Mouse (Mus musculus) stomach, postnatal 0 days (tissue): Measurements from ENCODE around the gene Mgat5b.
A peak's percentile ranks its signal among the peaks of the same experiment; 100 is the strongest.

Source experiments
- CTCF ChIP-seq: IDR thresholded peaks from 2 replicates; pipeline ENCODE4 v1.5.1; 2016; ENCODE audit warnings: antibody characterized with exemption, low read depth, mild to moderate bottlenecking, moderate library complexity
- EP300 ChIP-seq: optimal IDR thresholded peaks from 2 replicates; pipeline ENCODE3; 2016; ENCODE audit warnings: antibody characterized with exemption

DNA sequence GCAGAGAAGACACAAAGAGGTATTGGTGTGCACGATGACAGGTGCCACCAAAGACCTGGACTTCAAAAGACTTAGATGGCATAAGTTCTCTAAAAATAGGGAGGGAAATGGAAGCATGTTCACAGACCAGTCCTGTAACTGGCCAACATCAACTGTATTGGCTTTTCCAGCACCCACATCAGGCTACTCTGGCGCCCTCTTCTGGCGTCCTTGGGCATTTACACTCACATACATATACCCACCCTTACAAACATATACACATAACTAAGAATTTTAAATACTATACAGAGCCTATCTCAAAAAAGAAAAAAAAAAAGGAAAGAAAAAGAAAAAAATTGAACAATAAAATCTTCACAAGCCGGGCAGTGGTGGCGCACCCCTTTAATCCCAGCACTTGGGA, 80.3 kb downstream of the Mgat5b start:
- peak; percentile 43 for TF ChIP-seq CTCF
- TF ChIP-seq EP300: no peak
